Mouse (Mus musculus) neural tube, embryonic 15.5 days (tissue): ENCODE results near the gene Lamtor4. TPM values are rescaled to one million over a fixed set of nuclear protein-coding genes. Genes with fewer than 3 reads are reported as not detected.

Experiments
- polyA plus RNA-seq: library from polyadenylated mRNA; unstranded; fragments of >200 nt; fragmentation: Nextera tagmentation; extraction: Ambion mirVana; gene quantifications from 2 replicates; pipeline ENCODE4 v1.2.1, GENCODE M21; 2015

Gene Lamtor4
- polyA plus RNA-seq, 1 experiment from 2014 or later, result 121 TPM

Other genes starting within 250 kb of the Lamtor4 start
- not detected in 2 replicates for gene Smok3a, start 234.2 kb upstream of the Lamtor4 start, polyA plus RNA-seq
- gene Smok3b, start 234.1 kb upstream of the Lamtor4 start, polyA plus RNA-seq, result not detected in 2 replicates
- gene Smok3c, start 202.3 kb upstream of the Lamtor4 start, polyA plus RNA-seq, result not detected in 2 replicates
- gene Zkscan1, start 170.4 kb upstream of the Lamtor4 start, polyA plus RNA-seq, result 17.3 and 18.2 TPM in 2 replicates
- gene Zscan21, start 138.6 kb upstream of the Lamtor4 start, polyA plus RNA-seq, result 75.3 and 80.5 TPM in 2 replicates
- gene Zfp113, start 99.7 kb upstream of the Lamtor4 start, polyA plus RNA-seq, result 22.0 and 24.9 TPM in 2 replicates
- 325 and 328 TPM in 2 replicates for gene Cops6, start 94.4 kb upstream of the Lamtor4 start, polyA plus RNA-seq
- 22.8 and 23.0 TPM in 2 replicates for gene Ap4m1, start 83.5 kb upstream of the Lamtor4 start, polyA plus RNA-seq
- gene Mcm7, start 83.1 kb upstream of the Lamtor4 start, polyA plus RNA-seq, result 62.9 and 99.9 TPM in 2 replicates
- gene Taf6, start 68.0 kb upstream of the Lamtor4 start, polyA plus RNA-seq, result 62.5 and 70.0 TPM in 2 replicates
- gene Cnpy4, start 68.0 kb upstream of the Lamtor4 start, polyA plus RNA-seq, result 26.2 and 31.7 TPM in 2 replicates
- gene Mblac1, start 61.2 kb upstream of the Lamtor4 start, polyA plus RNA-seq, result 13.4 and 14.8 TPM in 2 replicates
- not detected in 2 replicates for gene Nxpe5, start 29.6 kb upstream of the Lamtor4 start, polyA plus RNA-seq
- 16.9 and 19.2 TPM in 2 replicates for gene BC037034, start 8.6 kb downstream of the Lamtor4 start, polyA plus RNA-seq
- 3.2 and 3.6 TPM in 2 replicates for gene Gal3st4, start 17.4 kb downstream of the Lamtor4 start, polyA plus RNA-seq
- gene Gm43720, start 24.5 kb downstream of the Lamtor4 start, polyA plus RNA-seq, result 0.04 and 0.27 TPM in 2 replicates
- gene Gpc2, start 24.5 kb downstream of the Lamtor4 start, polyA plus RNA-seq, result 101 and 134 TPM in 2 replicates
- 10.1 and 12.5 TPM in 2 replicates for gene Stag3, start 24.8 kb downstream of the Lamtor4 start, polyA plus RNA-seq
- 0.40 TPM in 1 of 2 replicates, not detected in the other for gene Pvrig, start 86.5 kb downstream of the Lamtor4 start, polyA plus RNA-seq
- 50.8 and 58.1 TPM in 2 replicates for gene Zfp157, start 186.0 kb downstream of the Lamtor4 start, polyA plus RNA-seq